Mouse (Mus musculus) E14TG2a.4 (cell line): ENCODE results near the gene Abcf2.

Experiments used
- H3K27me3 ChIP-seq: 2 replicates; pipeline ENCODE4 v1.6.1; 2014; ENCODE audit warnings: low read length, control low read depth; ENCODE audit not compliant: insufficient read depth
- H3K36me3 ChIP-seq: 2 replicates; pipeline ENCODE4 v1.6.1; 2014; ENCODE audit warnings: low read length, control low read depth; ENCODE audit not compliant: insufficient read depth
- H3K4me1 ChIP-seq: replicated peaks from 2 replicates; pipeline ENCODE4 v1.6.1; 2014; ENCODE audit warnings: low read depth, low read length, control low read depth
- H3K4me3 ChIP-seq: replicated peaks from 2 replicates; pipeline ENCODE4 v1.5.1; 2014; ENCODE audit warnings: mild to moderate bottlenecking, low read length
- H3K9me3 ChIP-seq: 2 replicates; pipeline ENCODE4 v1.6.1; 2014; ENCODE audit warnings: low read length, control low read depth
- CTCF ChIP-seq: conservative IDR thresholded peaks from 2 replicates; pipeline ENCODE4 v1.5.1; 2014; ENCODE audit warnings: low read length
- NANOG ChIP-seq: IDR thresholded peaks from 2 replicates; pipeline ENCODE4 v1.6.1; 2014; ENCODE audit warnings: borderline replicate concordance, low read length, mixed read lengths
- POU5F1 ChIP-seq: IDR thresholded peaks from 2 replicates; pipeline ENCODE4 v1.6.1; 2014; ENCODE audit warnings: low read length, borderline replicate concordance

The Abcf2 gene

DNA sequence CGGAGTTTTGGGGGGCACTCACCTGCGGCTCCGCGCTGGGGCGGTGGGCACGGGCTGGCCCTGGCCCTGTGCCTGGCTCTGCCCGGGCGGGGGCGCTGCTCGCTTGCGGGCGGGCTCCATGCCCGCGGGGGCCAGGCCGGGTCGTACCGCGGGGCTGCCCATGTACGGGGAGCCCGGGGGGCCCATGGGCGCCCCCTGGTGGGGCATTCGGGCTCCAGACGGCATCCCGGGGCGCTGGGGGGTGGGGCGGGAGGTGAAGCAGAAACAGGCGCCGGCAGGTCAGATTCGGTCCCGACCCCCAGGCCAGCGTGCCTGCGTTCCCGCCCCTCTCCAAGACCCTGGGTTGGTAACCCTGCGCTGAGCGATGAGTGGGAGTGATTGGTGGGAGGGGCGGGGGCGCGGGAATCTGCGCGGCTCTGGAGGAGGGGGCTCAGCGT lies 21.3 kb upstream of the Abcf2 start:
- H3K4me1 ChIP-seq, result peaks cover 69% of the 10 kb centered on the region
- no peak for TF ChIP-seq NANOG
- TF ChIP-seq CTCF, result no peak
- no peak for TF ChIP-seq POU5F1

GRCm38 (mm10) chr5:24597901-24598569 lies 20.8 kb upstream of the Abcf2 start:
- H3K9me3 ChIP-seq, result no peaks in the 10 kb centered on the region
- H3K4me3 ChIP-seq, result peak overlapping the region; percentile 83
- peaks cover 69% of the 10 kb centered on the region for H3K4me1 ChIP-seq
- H3K27me3 ChIP-seq, result peaks cover 53% of the 10 kb centered on the region
- peaks cover 22% of the 10 kb centered on the region for H3K36me3 ChIP-seq
- no peak for TF ChIP-seq CTCF
- no peak for TF ChIP-seq NANOG
- TF ChIP-seq POU5F1, result no peak

More for the DNA sequence above, 21.3 kb upstream of the Abcf2 start:
- H3K27me3 ChIP-seq, result peaks cover 54% of the 10 kb centered on the region
- H3K4me3 ChIP-seq, result peak overlapping the region; percentile 83
- H3K9me3 ChIP-seq, result no peaks in the 10 kb centered on the region
- H3K36me3 ChIP-seq, result peaks cover 17% of the 10 kb centered on the region

- H3K9me3 ChIP-seq, result no peaks in the 10 kb centered on the region
- TF ChIP-seq CTCF, result peak; percentile 79
- TF ChIP-seq POU5F1, result no peak
- TF ChIP-seq NANOG, result no peak
These were observed 20.0 kb upstream of the Abcf2 start for GRCm38 (mm10) chr5:24597221-24597728.

GRCm38 (mm10) chr5:24596519-24597171 lies 19.4 kb upstream of the Abcf2 start:
- Histone ChIP-seq H3K27me3 (peaks cover 49% of the 10 kb centered on the region), H3K4me3 (0 out of 2 replicates have a peak overlapping the region, but pooled peaks have one; percentile 17), H3K36me3 (peaks cover 29% of the 10 kb centered on the region), H3K4me1 (peaks cover 75% of the 10 kb centered on the region), H3K9me3 (no peaks in the 10 kb centered on the region)
- TF ChIP-seq NANOG (no peak), CTCF (no peak), POU5F1 (no peak)

More at GRCm38 (mm10) chr5:24597221-24597728, 20.0 kb upstream of the Abcf2 start:
- peaks cover 70% of the 10 kb centered on the region for H3K4me1 ChIP-seq
- no peak overlapping the region for H3K4me3 ChIP-seq
- H3K27me3 ChIP-seq, result peaks cover 48% of the 10 kb centered on the region
- peaks cover 29% of the 10 kb centered on the region for H3K36me3 ChIP-seq

DNA sequence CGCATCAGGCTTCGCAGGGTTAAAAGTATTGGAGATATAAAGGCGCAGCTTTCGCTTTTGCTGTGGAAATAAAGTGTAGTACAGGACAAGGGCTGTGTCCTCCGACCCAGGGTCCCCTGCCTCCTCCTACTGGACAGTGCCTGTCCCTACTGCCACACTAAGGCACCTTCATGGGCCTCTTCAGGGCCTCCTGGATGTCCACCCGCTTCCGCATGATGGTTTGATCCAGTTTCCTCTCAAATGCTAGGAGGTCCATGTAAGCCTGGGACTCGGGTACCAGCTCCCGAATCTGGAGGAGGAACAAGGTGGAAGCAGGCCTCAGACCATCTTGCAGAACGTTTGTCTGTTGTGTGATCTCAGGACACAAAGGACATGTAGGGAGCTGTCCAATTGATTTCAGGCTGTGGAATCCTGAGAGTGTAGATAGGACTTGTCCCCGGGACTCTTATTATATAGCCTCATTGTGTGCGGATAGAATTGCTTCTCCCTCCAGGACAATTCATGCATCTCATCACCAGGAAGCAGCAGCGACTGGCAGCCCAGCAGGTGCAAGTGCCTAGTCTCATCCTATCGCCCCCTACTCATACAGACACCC lies 18.6 kb upstream of the Abcf2 start:
- no peak for TF ChIP-seq NANOG
- TF ChIP-seq POU5F1, result no peak
- TF ChIP-seq CTCF, result no peak
- H3K9me3 ChIP-seq, result no peaks in the 10 kb centered on the region
- H3K4me3 ChIP-seq, result 0 out of 2 replicates have a peak overlapping the region, but pooled peaks have one; percentile 17
- H3K4me1 ChIP-seq, result peaks cover 78% of the 10 kb centered on the region
- H3K27me3 ChIP-seq, result peaks cover 49% of the 10 kb centered on the region
- peaks cover 29% of the 10 kb centered on the region for H3K36me3 ChIP-seq

DNA sequence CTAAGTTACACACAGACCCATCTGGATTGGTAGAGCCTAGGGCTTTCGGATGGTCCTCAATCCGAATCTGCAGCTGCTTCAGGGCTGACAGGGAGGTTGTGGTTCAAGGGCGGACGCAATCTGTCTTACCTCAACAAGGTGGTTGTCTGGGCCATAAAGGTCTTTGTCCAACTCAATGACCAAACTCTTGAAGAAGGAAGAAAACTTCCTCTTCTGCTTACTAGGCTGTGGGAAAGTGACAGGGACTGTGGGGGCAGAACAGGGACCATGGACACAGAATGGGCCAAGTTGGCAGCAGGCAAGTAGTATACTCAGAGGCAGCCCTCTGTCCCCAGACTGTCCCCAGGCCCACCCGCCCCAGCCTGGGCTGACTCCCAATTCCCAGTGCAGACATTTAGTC lies 18.0 kb upstream of the Abcf2 start:
- TF ChIP-seq POU5F1 (no peak), NANOG (no peak), CTCF (no peak)
- Histone ChIP-seq H3K4me3 (no peak overlapping the region), H3K36me3 (peaks cover 29% of the 10 kb centered on the region), H3K27me3 (peaks cover 43% of the 10 kb centered on the region), H3K4me1 (peaks cover 76% of the 10 kb centered on the region), H3K9me3 (no peaks in the 10 kb centered on the region)

GRCm38 (mm10) chr5:24594346-24594745 lies 17.1 kb upstream of the Abcf2 start:
- H3K4me1 ChIP-seq, result peaks cover 77% of the 10 kb centered on the region
- TF ChIP-seq POU5F1 (no peak), CTCF (no peak), NANOG (no peak)
- H3K27me3 ChIP-seq, result peaks cover 36% of the 10 kb centered on the region
- no peaks in the 10 kb centered on the region for H3K9me3 ChIP-seq
- no peak overlapping the region for H3K4me3 ChIP-seq
- H3K36me3 ChIP-seq, result peaks cover 37% of the 10 kb centered on the region

DNA sequence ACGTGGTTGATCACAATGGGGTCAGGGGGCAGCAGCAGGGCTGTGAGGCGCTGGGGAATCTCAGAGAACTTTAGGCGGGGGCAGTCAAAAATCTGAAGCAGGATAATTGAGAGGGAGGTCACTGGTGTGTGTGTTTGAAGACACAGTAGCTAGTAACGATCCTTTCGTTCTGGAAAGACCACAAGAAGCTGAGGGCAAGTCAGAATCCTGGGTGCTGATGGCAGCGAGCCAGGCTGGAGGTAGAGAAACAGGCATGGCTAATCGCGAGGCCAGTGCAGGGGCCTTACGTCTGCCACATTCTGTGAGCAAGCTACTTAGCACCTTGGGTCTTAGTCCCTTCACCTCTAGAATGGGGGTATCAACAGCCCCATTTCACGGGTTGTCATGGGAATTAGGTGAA lies 16.7 kb upstream of the Abcf2 start:
- 0 out of 2 replicates have a peak overlapping the region, but pooled peaks have one; percentile 10 for H3K4me3 ChIP-seq
- no peaks in the 10 kb centered on the region for H3K9me3 ChIP-seq
- TF ChIP-seq POU5F1, result no peak
- TF ChIP-seq CTCF, result no peak
- TF ChIP-seq NANOG, result no peak
- peaks cover 42% of the 10 kb centered on the region for H3K36me3 ChIP-seq
- H3K27me3 ChIP-seq, result peaks cover 31% of the 10 kb centered on the region
- H3K4me1 ChIP-seq, result peaks cover 77% of the 10 kb centered on the region
